7 mouse cellular contexts compared by ENCODE assay signal in the genomic region with DNA sequence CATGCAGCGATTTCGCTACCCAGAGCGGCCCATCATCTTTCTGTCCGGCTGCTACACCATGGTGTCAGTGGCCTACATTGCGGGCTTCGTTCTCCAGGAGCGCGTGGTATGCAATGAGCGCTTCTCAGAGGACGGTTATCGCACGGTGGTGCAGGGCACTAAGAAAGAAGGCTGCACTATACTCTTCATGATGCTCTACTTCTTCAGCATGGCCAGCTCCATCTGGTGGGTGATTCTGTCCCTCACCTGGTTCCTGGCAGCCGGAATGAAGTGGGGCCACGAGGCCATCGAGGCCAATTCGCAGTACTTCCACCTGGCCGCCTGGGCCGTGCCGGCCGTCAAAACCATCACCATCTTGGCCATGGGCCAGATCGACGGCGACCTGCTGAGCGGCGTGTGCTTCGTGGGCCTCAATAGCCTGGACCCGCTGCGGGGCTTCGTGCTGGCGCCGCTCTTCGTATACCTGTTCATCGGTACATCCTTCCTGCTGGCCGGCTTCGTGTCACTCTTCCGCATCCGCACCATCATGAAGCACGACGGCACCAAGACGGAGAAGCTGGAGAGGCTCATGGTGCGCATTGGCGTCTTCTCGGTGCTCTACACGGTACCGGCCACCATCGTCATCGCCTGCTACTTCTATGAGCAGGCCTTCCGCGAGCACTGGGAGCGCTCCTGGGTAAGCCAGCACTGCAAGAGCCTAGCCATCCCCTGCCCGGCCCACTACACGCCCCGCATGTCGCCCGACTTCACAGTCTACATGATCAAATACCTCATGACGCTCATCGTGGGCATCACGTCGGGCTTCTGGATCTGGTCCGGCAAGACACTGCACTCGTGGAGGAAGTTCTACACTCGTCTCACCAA. TPM values are rescaled to one million over a fixed set of nuclear protein-coding genes. Genes with fewer than 3 reads are reported as not detected.
DNase-seq lines count a peak whose midpoint lies in the region; ATAC-seq lines count a peak whose summit lies in the region.

No protein-coding gene starts in this region.

- H3K9me3 ChIP-seq in embryonic facial prominence, embryonic 14.5 days (ENCODE audit: control insufficient read depth, low read length) = no peaks in the 10 kb centered on the region
- no peaks in the 10 kb centered on the region for H3K9me3 ChIP-seq in hindbrain, embryonic 14.5 days (ENCODE audit: control insufficient read depth, low read length)
- H3K9me3 ChIP-seq in lung, embryonic 15.5 days = no peaks in the 10 kb centered on the region
- H3K9me3 ChIP-seq in stomach, embryonic 16.5 days (replicated peaks; ENCODE audit: control insufficient read depth, low read length) = no peaks in the 10 kb centered on the region

- no peak for ATAC-seq in embryonic facial prominence, embryonic 14.5 days (ENCODE audit: low read depth)
- no peak for ATAC-seq in hindbrain, embryonic 14.5 days (ENCODE audit: low FRiP score)
- no peak for ATAC-seq in lung, embryonic 15.5 days (ENCODE audit: borderline replicate concordance, extremely low read depth, low FRiP score, low TSS enrichment)
- no peak for ATAC-seq in stomach, embryonic 16.5 days (ENCODE audit: insufficient read depth, low FRiP score)

- H3K36me3 ChIP-seq in embryonic facial prominence, embryonic 14.5 days (ENCODE audit: control insufficient read depth, insufficient read depth, low read length) = peaks cover 13% of the 10 kb centered on the region
- no peaks in the 10 kb centered on the region for H3K36me3 ChIP-seq in hindbrain, embryonic 14.5 days (replicated peaks; ENCODE audit: control insufficient read depth, insufficient read depth)
- H3K36me3 ChIP-seq in lung, embryonic 15.5 days = no peaks in the 10 kb centered on the region
- no peaks in the 10 kb centered on the region for H3K36me3 ChIP-seq in stomach, embryonic 16.5 days (ENCODE audit: control insufficient read depth, insufficient read depth, low read length)

- no peaks in the 10 kb centered on the region for H3K27me3 ChIP-seq in embryonic facial prominence, embryonic 14.5 days (replicated peaks; ENCODE audit: control insufficient read depth, insufficient read depth, low read length)
- peaks cover 10% of the 10 kb centered on the region; the same call in 1 of the 2 replicates for H3K27me3 ChIP-seq in hindbrain, embryonic 14.5 days (ENCODE audit: control insufficient read depth, insufficient read depth, low read length)
- peaks cover 11% of the 10 kb centered on the region for H3K27me3 ChIP-seq in lung, embryonic 15.5 days
- H3K27me3 ChIP-seq in stomach, embryonic 16.5 days (ENCODE audit: control insufficient read depth, insufficient read depth, low read length) = no peaks in the 10 kb centered on the region

- H3K9ac ChIP-seq in embryonic facial prominence, embryonic 14.5 days (ENCODE audit: low read depth, low read length) = peak overlapping the region; percentile 98
- H3K9ac ChIP-seq in hindbrain, embryonic 14.5 days = peak overlapping the region; percentile 71
- peak overlapping the region; percentile 89 for H3K9ac ChIP-seq in lung, embryonic 15.5 days
- H3K9ac ChIP-seq in stomach, embryonic 16.5 days (ENCODE audit: low read length) = peak overlapping the region; percentile 91

- H3K4me1 ChIP-seq in embryonic facial prominence, embryonic 14.5 days (ENCODE audit: control insufficient read depth, insufficient read depth, low read length) = peaks cover 32% of the 10 kb centered on the region
- peaks cover 21% of the 10 kb centered on the region; the same call in 1 of the 2 replicates for H3K4me1 ChIP-seq in hindbrain, embryonic 14.5 days (replicated peaks; ENCODE audit: control insufficient read depth, insufficient read depth, low read length)
- peaks cover 31% of the 10 kb centered on the region for H3K4me1 ChIP-seq in lung, embryonic 15.5 days
- H3K4me1 ChIP-seq in stomach, embryonic 16.5 days (ENCODE audit: control insufficient read depth, insufficient read depth, low read length) = peaks cover 20% of the 10 kb centered on the region

- H3K4me2 ChIP-seq in embryonic facial prominence, embryonic 14.5 days (ENCODE audit: low read depth, low read length) = peak overlapping the region; percentile 68
- peak overlapping the region; percentile 89 for H3K4me2 ChIP-seq in hindbrain, embryonic 14.5 days (replicated peaks)
- H3K4me2 ChIP-seq in lung, embryonic 15.5 days = peak overlapping the region; percentile 81
- peak overlapping the region; percentile 79 for H3K4me2 ChIP-seq in stomach, embryonic 16.5 days (ENCODE audit: low read depth, low read length)

- H3K4me3 ChIP-seq in embryonic facial prominence, embryonic 14.5 days (ENCODE audit: low read depth, low read length) = peak overlapping the region; percentile 93
- H3K4me3 ChIP-seq in hindbrain, embryonic 14.5 days (replicated peaks; ENCODE audit: low read length) = peak overlapping the region; percentile 75
- H3K4me3 ChIP-seq in lung, embryonic 15.5 days = peak overlapping the region; percentile 60
- peak overlapping the region; percentile 61 for H3K4me3 ChIP-seq in stomach, embryonic 16.5 days (replicated peaks; ENCODE audit: low read length)

- H3K27ac ChIP-seq in embryonic facial prominence, embryonic 14.5 days (replicated peaks; ENCODE audit: low read depth, low read length) = peak overlapping the region; percentile 100
- H3K27ac ChIP-seq in hindbrain, embryonic 14.5 days = peak overlapping the region; percentile 86
- H3K27ac ChIP-seq in lung, embryonic 15.5 days = peak overlapping the region; percentile 98
- peak overlapping the region; percentile 98 for H3K27ac ChIP-seq in stomach, embryonic 16.5 days (ENCODE audit: low read length)

- peak; percentile 34 for DNase-seq in right cerebral cortex, postnatal 4 days
- DNase-seq in right cerebral cortex, postnatal 14 days = no peak
- DNase-seq in embryonic facial prominence, embryonic 14.5 days (ENCODE audit: low spot score) = no peak
- DNase-seq in hindbrain, embryonic 14.5 days (ENCODE audit: low spot score) = peak; percentile 33
- DNase-seq in Muller cell, postnatal 12 days (ENCODE audit: inconsistent ontology term) = no peak

- under 1% methylated on average over 61 of the region's 62 CpGs for WGBS in embryonic facial prominence, embryonic 14.5 days
- under 1% methylated on average over 62 of the region's 62 CpGs for WGBS in hindbrain, embryonic 14.5 days
- WGBS in lung, embryonic 15.5 days = under 1% methylated on average over 62 of the region's 62 CpGs
- 1% methylated on average over 62 of the region's 62 CpGs for WGBS in stomach, embryonic 16.5 days

RNA-seq across cellular contexts. Expression of a gene that starts 1.6 kb away (rescaled TPM):
- polyA plus RNA-seq in embryonic facial prominence, embryonic 14.5 days (2014; fragmentation: Nextera tagmentation; extraction: Ambion mirVana) = 41.7 and 48.9 TPM in 2 replicates
- 8.2 and 9.2 TPM in 2 replicates for polyA plus RNA-seq in hindbrain, embryonic 14.5 days (2014; fragmentation: Nextera tagmentation; extraction: Ambion mirVana)
- 35.9 and 38.1 TPM in 2 replicates for polyA plus RNA-seq in lung, embryonic 15.5 days (2015; fragmentation: Nextera tagmentation; extraction: Ambion mirVana)
- polyA plus RNA-seq in stomach, embryonic 16.5 days (2015; fragmentation: Nextera tagmentation; extraction: Ambion mirVana) = 12.2 and 15.4 TPM in 2 replicates

RNA-seq across cellular contexts. Expression of a gene that starts 26.5 kb away (rescaled TPM):
- 9.5 and 15.7 TPM in 2 replicates for polyA plus RNA-seq in embryonic facial prominence, embryonic 14.5 days (2014; fragmentation: Nextera tagmentation; extraction: Ambion mirVana)
- 3.7 and 4.3 TPM in 2 replicates for polyA plus RNA-seq in hindbrain, embryonic 14.5 days (2014; fragmentation: Nextera tagmentation; extraction: Ambion mirVana)
- 16.1 and 20.3 TPM in 2 replicates for polyA plus RNA-seq in lung, embryonic 15.5 days (2015; fragmentation: Nextera tagmentation; extraction: Ambion mirVana)
- polyA plus RNA-seq in stomach, embryonic 16.5 days (2015; fragmentation: Nextera tagmentation; extraction: Ambion mirVana) = 21.0 and 22.0 TPM in 2 replicates

RNA-seq across cellular contexts. Expression of a gene that starts 49.6 kb away (rescaled TPM):
- polyA plus RNA-seq in embryonic facial prominence, embryonic 14.5 days (2014; fragmentation: Nextera tagmentation; extraction: Ambion mirVana) = 36.1 and 41.2 TPM in 2 replicates
- 48.2 and 55.3 TPM in 2 replicates for polyA plus RNA-seq in hindbrain, embryonic 14.5 days (2014; fragmentation: Nextera tagmentation; extraction: Ambion mirVana)
- 44.6 and 49.7 TPM in 2 replicates for polyA plus RNA-seq in lung, embryonic 15.5 days (2015; fragmentation: Nextera tagmentation; extraction: Ambion mirVana)
- 34.9 and 47.0 TPM in 2 replicates for polyA plus RNA-seq in stomach, embryonic 16.5 days (2015; fragmentation: Nextera tagmentation; extraction: Ambion mirVana)

RNA-seq across cellular contexts. Expression of a gene that starts 57.7 kb away (rescaled TPM):
- 0.95 and 1.3 TPM in 2 replicates for polyA plus RNA-seq in embryonic facial prominence, embryonic 14.5 days (2014; fragmentation: Nextera tagmentation; extraction: Ambion mirVana)
- 0.16 TPM in 1 of 2 replicates, not detected in the other for polyA plus RNA-seq in hindbrain, embryonic 14.5 days (2014; fragmentation: Nextera tagmentation; extraction: Ambion mirVana)
- 0.20 and 0.24 TPM in 2 replicates for polyA plus RNA-seq in lung, embryonic 15.5 days (2015; fragmentation: Nextera tagmentation; extraction: Ambion mirVana)
- polyA plus RNA-seq in stomach, embryonic 16.5 days (2015; fragmentation: Nextera tagmentation; extraction: Ambion mirVana) = 0.40 and 0.79 TPM in 2 replicates

Comparison
In these comparisons a context has a peak if more than half of its experiments do, and no peak if none do; other contexts are left out.
1. DNase-seq: peak in right cerebral cortex, postnatal 4 days (single experiment) and hindbrain, embryonic 14.5 days (single experiment); none in right cerebral cortex, postnatal 14 days (single experiment), embryonic facial prominence, embryonic 14.5 days (single experiment) and Muller cell, postnatal 12 days (single experiment).
2. Peak in every context shown above with its lines, with median percentiles within 50 percentile points of each other: H3K27ac ChIP-seq, H3K4me2 ChIP-seq, H3K4me3 ChIP-seq and H3K9ac ChIP-seq.